Mouse (Mus musculus) stomach, postnatal 0 days (tissue): ENCODE measurements around the gene Cend1.

ENCODE experiments used
- CTCF ChIP-seq: IDR thresholded peaks from 2 replicates; pipeline ENCODE4 v1.5.1; 2016; ENCODE audit warnings: antibody characterized with exemption, low read depth, mild to moderate bottlenecking, moderate library complexity
- EP300 ChIP-seq: optimal IDR thresholded peaks from 2 replicates; pipeline ENCODE3; 2016; ENCODE audit warnings: antibody characterized with exemption

DNA sequence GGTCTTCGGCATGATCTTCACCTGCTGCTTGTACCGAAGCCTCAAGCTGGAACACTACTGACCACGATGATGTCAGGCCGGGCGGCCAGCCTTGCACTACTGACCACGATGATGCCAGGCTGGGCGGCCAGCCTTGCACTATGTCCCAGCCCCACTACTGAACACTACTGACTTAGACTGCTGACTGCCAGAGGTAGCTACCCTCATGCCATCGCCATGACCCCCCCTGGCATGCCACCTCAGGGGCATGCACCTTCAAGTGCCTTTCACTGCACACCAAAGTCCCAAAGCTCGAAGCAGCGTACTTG, 41.3 kb upstream of the Cend1 start:
- TF ChIP-seq CTCF (no peak), EP300 (no peak)
